Mouse (Mus musculus) CD8-positive naive resting alpha-beta T cell, adult 2 months (primary cell): ENCODE data around the gene Pstk.
"Not testable (repeated sequence)": the region's sequence is repeated elsewhere in the genome, so short reads cannot be mapped to it uniquely, and the experiment has no call there.

Experiments
- DNase-seq, 2 experiments: peaks; one replicate each; pipeline ENCODE4 v3.0.0; 2022; ENCODE audit warnings: low read depth in 2 of 2, low spot score in 2 of 2

Pstk gene

DNA sequence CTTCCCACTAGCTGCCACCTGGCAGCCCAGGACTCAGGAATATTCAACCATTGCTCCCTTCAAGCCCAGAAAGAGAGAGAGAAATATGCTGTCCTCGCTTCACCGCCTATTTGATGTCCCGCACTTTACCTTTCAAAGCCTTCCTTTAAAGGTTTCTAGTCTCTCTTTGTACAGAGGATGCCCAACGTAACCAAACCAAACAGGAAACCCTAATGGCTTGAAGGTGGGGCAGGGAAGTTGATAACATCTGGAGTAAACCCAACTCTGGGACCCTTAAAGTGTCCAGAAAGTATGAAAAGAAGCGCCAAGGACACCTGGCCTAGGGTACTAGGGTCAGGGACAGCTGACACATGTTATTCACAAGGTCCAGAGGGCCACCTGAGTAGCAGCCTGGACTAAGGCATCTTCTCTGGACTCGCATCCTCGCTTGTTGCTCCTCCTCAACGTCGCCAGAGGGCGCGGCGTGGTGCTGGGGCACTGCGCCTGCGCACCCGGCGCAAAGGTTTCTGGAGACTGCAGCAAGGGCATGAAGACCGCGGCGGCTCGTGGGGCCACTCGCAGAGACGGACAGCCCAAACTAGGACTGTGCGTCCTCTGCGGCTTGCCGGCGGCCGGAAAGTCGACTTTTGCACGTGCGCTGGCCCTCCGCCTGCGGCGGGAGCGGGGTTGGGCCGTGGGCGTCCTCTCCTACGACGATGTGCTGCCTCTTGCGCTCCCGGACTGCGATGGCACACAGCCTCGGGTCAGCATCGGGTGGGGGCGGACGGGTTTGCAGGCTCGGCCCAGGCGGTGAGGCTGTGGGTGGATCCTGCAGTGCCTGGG lies at the start of gene Pstk:
Gene Pstk, plus strand, starts transcription at position 494 of the 822 bp plus-strand sequence.
- DNase-seq = peak; percentile 80 to 81

DNA sequence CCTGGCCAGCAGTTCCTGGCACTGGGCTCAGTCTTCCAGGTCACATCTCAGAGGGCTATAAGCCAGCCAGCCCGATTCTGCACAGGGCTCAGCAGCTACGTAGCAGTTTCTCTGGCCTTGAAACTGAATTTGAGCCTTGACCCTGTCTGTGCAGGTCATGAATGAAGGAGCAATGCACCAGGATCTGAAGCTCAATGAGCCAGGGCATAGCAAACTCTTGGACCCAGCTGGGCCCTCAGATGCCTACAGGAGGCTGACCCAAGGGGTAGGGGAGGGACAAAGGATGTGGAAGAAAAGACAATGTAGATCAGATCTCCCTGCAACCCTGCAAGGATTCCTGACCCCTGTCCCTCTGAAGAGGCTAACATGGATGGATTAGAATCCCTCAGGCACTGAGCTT lies 48.7 kb upstream of the Pstk start, which contains the start of gene Cuzd1:
Gene Cuzd1, minus strand, starts transcription at position 101 of the 400 bp plus-strand sequence.
- no peak for DNase-seq

DNA sequence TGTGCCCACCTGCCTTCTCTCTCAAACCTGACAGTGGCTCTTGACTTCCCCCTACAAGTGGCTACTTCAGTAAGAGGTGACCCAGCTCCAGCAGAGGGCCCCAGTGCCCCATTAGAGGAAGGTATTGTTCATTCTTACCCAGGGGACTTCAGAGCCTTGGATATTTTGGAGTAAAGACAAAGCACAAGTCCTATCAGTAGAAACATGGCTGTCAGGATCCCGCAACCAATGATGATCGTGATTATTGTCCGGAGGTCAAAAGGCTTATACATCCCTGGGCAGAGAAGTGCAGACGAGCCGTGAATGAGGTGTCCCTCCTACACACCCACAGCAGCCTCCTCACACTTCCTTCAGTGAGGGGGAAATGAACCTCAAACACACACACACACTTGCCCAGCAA lies 43.9 kb upstream of the Pstk start:
- DNase-seq = no peak

DNA sequence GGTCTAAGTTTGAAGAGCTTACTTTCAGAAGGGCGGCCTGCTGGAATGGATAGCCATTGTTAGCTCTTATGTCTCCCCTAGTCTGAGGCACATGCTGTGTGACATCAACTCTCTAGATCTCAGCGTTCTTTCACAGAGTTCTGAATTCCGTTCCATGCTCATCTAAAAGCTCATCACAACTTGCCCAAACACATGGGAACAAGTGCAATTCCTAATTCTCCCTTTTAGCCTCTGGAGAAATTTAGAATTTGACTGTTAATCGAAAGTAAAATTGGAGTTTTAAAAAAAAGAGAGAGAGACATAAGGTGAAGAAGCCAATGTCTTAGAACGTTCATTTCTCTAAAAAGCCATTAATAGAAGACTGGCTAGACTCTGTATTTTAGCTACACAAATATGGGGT lies 41.5 kb upstream of the Pstk start, which contains the start of gene Fam24b:
Gene Fam24b, minus strand, starts transcription at position 101 of the 400 bp plus-strand sequence.
- no peak for DNase-seq

DNA sequence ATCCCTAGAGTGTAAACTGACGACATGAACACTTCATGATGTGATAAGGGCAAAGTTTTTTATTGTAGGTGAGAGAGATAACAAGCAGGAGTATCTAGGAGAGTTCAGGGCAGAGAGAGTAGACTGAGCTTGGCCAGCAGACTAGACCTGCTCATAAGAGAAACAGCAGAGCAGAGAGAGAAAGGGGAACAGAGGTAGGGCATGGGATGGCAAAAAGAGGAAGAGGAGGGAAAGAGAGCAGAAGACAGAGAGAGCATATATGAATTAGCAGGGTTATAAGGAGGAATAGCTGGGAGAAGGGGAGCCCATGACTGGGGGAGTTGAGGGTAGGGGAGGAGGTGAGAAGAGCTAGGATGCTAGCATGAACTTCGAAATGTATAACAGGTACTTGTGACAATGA lies 39.3 kb upstream of the Pstk start:
- DNase-seq = no peak

DNA sequence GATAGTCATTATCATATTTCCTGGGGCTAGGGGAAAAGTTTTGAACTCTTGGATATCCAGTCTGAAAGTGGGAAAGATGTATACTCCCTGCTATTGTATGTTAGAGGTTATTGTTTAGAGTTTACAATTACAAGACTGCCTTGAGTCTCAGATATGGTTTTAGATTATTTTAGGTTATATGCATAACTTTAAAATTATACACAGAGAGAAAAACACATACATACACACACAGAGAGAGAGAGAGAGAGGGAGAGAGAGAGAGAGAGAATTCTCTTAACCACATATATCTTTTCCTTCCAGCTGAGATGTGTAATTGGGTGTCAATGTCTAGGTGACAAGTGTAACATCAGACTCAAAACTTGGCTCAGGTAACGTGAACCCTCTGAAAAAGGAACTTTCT lies 37.4 kb upstream of the Pstk start, which contains the start of gene Fam24a:
Gene Fam24a, plus strand, starts transcription at position 301 of the 400 bp plus-strand sequence.
- no peak for DNase-seq

DNA sequence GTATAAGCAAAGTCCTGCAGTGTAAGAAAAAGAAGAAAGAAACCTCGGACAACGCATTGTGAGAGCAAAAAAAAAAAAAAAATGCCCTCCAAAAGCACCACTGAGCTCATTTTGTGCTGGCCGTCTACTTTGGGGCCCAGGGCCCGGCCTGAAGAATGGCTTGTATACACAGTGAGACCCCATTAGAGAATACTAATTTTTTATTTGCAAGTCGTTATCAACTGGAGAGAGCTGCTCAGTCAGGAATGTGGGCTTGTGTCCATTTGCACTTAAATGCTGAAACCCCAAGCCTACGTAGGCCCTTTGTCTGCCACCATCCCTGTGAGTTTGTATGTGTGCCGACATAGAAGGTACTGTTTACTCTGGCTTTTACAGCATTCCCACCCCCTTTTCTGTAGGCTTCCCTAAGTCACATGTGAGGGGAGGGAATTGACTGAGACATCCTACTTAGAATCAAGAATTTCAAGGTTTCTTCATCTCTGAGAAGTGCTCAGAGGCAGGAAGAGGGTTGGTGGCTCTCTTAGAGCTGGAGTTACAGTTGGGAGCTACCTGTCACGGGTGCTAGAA lies 33.4 kb upstream of the Pstk start:
- DNase-seq = no peak

DNA sequence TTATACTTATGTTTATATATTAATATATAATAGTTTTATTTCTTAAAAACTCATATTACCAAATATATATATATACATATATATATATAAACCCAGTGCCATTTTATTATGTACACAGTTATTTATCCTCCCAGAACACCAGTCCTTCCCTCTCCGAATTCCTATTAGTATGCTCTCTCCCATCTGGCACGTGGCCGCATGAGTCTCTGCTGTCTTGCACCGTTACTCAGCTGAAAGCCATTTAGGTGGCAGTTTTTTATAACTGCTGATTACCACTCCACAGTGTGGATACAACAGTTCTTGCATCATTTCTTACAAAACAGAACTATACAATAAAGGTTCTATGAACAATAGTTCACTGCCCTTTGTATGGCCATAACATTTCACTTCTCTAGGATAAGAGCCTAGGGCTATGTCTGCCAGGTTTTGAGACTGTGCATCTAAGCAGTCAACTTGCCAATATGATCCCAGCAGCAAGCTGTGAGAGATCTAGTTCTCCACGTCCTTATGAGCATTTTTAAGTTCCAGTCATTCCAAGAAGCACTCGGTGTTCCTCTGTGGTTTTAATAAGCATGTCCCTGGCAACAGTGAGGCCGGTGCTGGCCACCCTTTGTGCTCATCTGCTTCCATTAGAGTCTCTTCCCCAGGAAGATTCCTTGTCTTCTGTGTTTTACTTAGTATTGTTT lies 24.9 kb upstream of the Pstk start:
- no peak for DNase-seq

DNA sequence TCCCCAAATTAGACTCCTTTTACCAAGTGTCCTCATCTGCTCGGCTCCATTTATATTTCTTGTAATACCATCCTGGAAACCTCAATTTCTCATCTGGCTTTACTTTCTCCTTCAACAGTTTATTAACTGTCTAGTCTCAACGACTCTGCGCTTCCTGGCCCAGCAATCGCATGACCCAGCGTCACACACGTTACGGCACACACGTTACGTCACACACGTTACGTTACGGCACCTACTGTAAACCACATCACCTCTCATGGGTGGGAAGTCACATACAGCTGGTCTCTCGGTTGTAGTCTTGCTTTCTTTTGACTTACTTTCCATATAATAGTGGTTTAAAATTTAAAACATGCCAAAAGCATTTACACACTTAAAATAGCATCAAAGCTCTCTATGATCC lies 14.8 kb upstream of the Pstk start:
- no peak for DNase-seq

DNA sequence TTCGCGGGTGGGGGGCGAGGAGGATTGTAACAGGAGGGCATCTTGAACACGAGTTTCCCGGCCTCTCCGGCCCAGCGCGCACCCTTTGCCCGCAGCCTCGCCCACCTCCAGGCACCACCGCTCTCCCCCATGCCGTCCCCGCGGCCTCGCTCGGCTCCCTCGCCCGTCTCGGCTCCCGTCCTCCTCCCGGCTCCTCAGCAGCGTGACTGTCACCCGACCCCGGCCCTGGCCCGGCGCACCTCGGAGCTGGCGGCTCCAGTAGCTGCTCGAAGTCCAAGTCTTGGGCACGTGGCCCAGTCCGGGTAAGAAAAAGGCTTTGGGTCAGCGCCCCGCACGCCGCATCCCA lies 8.7 kb upstream of the Pstk start:
- no peak for DNase-seq

DNA sequence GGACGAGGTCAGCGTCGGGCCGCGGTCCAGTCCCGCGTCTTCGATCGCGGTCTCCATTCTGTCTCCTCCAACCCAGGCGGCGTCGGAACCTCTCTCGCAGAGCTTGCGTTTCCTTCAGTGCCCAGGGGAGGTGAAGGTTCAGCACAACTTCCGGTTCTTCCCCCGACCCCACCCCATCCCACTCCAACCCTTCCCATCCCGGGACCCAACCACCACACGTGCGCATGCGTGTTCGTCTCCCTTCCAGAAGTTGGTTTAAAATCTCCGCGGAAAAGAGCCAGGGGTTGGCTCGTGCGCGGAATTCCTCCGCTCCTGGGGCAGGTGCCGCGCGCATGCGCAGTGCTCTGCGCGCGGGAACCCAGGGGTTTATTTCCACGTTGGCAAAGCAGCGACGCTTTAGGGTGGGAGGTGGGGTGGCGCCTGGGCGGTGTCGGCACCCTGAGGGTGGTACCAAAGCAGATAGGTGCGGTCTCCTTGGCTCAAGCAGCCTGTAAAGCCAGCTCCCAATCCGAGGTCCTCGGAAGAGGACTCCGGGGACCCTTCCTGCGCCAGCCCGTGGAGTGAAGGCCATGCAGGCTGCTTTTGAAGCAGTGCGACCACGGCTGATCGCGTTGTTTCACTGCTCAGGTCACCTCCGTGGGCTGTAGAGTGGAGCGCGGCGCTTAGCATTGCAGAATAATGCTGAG lies 8.2 kb upstream of the Pstk start, which contains the start of gene 2310057M21Rik:
Gene 2310057M21Rik, minus strand, starts transcription at position 145 of the 686 bp plus-strand sequence.
- peak; percentile 79 to 83 for DNase-seq

DNA sequence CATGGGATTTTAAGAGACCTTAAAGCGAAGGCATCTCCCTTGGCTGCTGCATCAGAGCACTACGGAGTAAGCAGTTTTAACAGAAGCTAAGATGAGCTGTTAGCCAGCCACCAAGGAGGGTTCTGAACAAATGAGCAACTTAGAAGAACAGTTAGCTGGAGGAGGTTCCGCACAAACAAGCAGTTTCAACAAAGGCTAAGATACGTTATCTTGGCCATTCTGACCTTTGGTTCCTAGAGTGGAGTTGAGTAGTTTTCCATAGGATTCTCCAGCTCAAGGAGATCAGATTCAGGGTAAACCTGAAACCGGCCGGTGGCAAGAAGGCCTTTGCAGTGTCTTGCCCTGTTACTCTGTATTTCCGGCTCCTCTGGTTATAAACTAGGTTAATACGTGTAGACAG lies 6.8 kb upstream of the Pstk start:
- no peak for DNase-seq

DNA sequence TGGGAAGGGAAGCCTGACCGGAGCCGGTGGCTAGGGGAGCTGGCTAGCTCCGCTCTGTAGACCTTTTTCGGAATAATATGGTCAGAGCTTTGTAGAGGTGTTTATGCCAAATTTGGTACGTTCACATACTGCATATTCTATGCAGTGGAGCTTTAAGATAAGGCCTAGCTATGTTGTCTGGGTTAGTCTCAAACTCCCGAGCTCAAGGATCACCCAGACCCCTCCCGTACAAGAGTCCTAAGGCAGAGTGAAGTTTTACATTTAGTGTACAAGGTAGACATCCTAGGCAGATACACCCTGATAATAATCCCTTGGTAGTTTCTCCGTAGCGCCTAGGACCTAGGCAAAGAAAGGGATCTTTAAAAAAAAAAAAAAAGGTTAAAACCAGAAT lies 524 bp downstream of the Pstk start:
- no peak for DNase-seq

DNA sequence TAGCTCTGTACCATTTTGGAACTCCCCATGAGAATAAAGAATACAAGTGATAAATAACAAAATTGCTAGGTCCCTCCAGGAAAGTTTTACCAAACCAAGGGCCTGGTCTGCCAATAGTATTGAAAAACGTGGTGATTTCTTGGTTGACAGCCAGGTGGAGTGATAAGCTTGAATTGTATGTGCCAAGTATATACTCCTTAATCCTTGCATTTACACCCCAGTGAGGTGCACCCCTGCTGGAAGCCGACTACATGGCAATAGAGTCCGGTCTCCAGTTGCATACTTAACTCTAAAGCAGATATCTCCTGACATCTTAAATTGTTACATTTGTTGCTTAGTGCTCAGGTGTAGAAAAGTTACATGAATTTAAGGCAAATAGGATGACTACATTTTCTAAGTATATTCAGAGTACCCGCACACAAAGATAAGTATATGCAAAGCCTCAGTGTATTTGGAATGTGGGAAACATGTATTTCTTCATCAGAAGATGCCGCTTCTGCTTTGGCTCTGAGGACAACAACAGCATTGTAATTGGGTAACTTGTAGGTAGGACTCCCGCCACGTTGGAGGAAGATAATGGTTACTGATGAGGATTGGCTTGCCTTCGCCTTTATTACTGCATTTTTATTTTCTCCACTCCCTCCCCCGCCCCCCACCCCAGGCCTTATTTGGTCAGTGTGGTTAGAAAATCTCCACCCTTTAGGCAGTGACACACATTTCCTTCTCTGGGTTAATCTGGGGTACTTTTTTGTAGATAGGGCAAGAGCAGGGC lies 1.1 kb downstream of the Pstk start:
- peak in 1 of 2 experiments; percentile 17 for DNase-seq

DNA sequence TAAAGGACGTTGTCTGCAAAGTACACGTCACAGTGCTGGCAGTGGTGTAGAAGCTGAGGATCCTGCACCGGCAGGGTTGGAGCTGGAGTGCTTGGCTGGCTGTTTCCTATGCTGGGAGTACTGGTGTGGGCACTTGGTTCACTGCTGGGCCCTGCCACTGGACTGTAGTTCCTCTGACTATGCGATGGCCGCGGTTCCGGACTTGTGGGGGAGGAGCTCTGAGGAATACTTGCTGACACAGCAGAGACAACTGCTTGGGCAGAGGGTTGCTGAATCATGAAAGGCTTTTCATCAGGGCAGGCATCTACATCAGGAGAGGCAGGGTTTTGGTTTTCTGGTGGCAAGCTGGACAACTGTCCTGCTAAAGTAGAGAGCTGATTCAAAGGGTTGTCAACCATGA lies 20.8 kb downstream of the Pstk start:
- DNase-seq = not testable (repeated sequence)

DNA sequence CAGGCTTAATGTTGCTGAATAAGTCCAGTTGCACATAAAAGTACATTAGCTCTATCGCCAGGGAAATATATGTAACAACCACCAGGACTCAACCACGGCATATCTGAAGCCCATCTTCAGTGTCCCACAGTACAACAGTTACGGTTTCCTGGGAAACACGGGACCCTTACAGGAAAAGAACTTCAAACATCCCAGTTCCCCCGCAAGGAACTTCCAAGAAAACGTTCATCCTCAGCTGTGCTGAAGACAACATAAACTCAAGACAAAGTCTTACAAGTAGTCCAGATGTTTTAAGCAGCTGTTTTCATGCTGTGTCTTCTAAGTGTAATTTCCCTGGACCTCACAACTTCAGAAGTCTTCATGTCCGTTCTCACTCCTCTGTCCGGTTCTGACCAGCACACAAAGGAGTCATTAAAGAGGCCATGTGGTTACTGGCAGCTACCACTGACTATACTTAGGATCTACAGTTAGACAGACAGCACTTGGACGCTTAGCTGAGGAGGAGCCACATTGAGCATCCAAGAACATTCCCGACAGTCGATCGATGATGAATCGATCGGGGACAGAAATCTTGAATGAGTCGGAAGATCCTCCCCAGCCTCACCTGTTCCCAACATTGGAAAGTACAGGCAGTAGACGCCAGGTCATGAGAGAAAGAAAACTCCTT lies 38.5 kb downstream of the Pstk start:
- no peak for DNase-seq

DNA sequence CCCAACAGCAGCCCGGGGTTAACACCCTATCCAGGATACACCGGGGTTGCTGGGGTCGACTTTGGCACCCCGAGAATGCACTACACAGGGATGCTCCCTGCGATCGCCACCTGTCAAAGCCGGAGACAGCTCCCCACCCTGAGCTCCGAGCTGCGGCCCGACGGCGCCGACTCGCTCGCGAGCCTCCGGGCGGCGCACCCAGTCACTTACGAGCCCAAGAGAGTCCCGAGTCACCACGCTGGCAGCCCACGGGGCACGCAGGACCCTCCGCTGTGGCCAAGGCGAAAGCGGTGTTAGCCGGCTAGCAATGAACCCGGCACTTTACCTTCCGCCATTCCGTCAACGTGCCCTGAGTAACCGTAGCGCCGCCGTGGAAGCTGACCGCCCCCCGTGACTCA lies 39.0 kb downstream of the Pstk start:
- no peak for DNase-seq

DNA sequence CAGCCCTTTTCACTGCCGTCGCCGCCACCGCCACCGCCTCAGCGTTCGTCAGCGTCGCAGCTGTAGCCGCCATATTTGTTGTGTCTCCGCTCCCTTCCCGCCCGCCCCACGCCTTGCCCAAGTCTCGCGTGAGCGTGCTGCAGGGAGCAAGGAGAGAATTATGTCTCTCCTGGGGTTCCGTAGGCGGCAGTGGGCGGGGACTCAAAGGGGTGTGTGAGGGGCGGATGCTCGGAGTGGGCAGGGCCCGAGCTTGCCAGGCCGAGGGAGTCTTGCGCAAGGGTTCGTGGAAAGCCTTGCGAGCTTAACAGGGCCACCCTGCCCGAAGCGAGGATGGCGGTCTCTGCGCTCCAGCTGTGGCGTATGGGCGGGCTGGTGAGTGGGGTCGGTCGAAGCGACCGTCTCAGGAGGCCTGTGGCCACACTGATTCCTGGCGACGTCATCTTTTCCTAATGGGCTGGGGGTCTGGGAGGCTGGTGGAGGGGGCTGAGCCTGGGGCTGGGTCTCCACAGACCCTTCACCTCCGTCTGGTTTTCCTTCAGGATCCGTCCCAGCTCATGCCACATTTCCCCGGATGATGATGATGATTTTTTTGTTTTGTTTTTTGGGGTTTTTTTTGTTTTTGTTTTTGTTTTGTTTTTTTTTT lies 39.6 kb downstream of the Pstk start, which contains the start of the genes Ikzf5 and Acadsb:
Gene Ikzf5, minus strand, starts transcription at position 106 of the 643 bp plus-strand sequence.
Gene Acadsb, plus strand, starts transcription at position 186 of the 643 bp plus-strand sequence.
- peak; percentile 96 to 99 for DNase-seq

DNA sequence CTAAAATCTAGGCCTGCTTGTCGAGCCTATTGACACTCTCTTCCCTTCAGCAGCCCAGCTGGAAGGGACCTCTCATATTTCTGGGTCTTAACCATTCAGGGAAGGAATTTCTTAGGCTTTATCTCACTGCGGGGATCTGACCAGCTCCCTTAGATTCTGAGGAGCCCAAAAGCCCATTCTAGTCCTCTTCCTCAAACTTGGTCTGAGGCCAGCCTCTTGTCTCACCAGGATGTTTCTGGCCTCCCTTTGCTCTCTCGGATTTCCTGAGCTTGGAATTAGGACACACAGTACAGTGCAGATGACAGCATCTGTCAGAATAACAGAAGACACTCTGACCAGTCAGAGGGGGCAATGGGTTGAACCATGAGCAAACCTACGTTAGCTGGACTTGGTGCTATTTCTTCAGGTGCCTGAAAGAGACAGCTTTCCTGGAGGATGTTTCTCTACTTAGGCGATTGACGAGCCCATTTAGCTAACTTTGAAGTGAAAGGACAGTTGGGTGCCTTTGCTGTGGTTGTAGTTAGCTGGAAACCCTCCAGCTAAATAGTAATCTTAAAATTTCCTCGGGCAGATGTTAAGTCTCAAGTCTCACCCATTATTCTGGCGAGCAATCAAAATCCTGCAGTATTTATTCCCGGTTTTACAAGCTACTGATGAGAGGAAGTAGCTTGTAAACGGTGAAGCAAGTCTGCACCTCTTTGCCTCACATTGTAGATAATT lies 40.4 kb downstream of the Pstk start:
- no peak for DNase-seq
